Mouse (Mus musculus): ENCODE data around the gene Arap2. TPM values are rescaled to one million over a fixed set of nuclear protein-coding genes. Genes with fewer than 3 reads are reported as not detected.

Gene Arap2
- polyA plus RNA-seq, 1 experiment from 2014 or later: 1.2 TPM

DNA sequence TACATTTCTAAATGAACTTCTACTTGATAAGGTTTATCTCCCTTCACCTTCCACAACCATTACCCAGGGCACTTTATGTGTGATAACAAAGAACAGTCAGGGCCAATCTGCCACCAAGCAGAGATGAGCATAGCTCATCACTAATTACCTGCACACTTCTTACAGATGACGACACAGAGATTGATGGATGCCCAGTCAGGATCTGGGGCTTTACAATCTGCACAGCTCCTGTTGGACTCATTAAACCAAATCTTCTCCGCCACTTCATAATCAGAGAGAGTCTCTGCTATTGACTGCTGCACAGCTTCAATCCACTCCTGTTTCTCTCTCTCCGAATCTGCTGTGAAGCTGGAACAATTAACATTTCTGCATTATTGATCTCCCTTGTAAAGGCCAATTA lies 82.8 kb downstream of the Arap2 start:
- WGBS: 81% methylated on average over 3 of the region's 3 CpGs
- ATAC-seq (ENCODE audit: insufficient number of reproducible peaks, insufficient read depth, low FRiP score, low TSS enrichment, low read depth): no peak
- no peaks in the 10 kb centered on the region for H3K4me1 ChIP-seq (replicated peaks)

DNA sequence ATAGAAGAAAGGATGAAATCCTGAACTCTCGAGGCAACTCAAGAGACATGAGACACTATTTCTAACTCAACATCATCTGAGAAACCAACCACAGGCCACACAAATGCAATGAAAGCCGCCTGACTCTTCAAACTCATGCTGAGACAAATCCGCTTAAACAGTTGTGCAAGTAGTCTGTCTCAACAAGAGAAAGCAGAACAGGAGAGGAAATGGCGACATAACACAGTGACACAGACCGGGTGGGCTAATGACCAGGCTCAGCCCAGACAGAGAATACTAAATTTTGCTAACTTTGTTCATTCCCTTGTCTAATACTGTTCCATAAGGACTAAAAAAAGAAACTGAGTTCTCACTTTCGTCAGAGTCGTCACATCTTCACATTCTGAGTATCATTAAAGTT lies 88.6 kb downstream of the Arap2 start:
- 89% methylated on average over 7 of the region's 7 CpGs for WGBS
- H3K27me3 ChIP-seq: no peaks in the 10 kb centered on the region
- H3K9me3 ChIP-seq: no peaks in the 10 kb centered on the region
- no peak for ATAC-seq (ENCODE audit: insufficient number of reproducible peaks, insufficient read depth, low FRiP score, low TSS enrichment, low read depth)
- no peaks in the 10 kb centered on the region for H3K36me3 ChIP-seq
- H3K4me2 ChIP-seq: no peak overlapping the region
- no peak overlapping the region for H3K9ac ChIP-seq (replicated peaks)
- no peak overlapping the region for H3K27ac ChIP-seq
- H3K4me3 ChIP-seq (replicated peaks): no peak overlapping the region
- no peaks in the 10 kb centered on the region for H3K4me1 ChIP-seq (replicated peaks)

More for the DNA sequence above, 82.8 kb downstream of the Arap2 start:
- Histone ChIP-seq H3K27me3 (no peaks in the 10 kb centered on the region), H3K9me3 (no peaks in the 10 kb centered on the region), H3K9ac (replicated peaks) (no peak overlapping the region), H3K4me3 (replicated peaks) (no peak overlapping the region), H3K27ac (no peak overlapping the region), H3K4me2 (no peak overlapping the region), H3K36me3 (no peaks in the 10 kb centered on the region)

DNA sequence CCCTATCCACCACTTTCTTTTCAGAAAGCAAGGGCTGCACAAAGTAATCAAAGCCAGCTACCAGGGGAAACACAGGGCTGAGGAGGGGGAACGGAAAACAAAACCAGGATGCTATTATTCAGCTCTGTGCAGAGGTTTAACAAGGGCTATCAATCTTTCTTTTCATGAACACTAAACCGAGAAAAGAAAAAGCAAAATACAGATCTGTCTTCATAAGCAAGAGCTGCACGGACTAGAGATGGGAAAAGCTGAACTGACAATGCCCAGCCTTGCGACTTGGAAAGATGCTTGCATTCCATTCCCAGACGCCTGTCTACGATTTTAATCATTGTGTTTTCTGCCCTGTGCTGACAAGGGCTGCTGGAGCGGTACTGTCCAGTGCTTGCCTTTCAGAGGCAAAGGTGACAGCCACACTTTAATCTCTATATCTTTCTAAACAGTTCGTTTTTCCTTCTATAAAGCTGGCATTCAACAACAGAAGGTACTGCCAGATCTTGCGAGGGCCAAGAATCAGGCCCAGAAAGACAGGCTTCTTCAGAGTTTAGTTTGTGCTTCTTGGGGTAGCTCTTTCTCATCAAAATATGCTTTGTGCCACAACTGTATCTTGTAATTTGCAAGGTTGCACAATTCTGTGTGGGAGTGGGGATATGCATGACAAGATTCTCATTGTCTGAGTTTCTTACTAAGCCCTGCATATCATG lies 93.1 kb downstream of the Arap2 start:
- no peak overlapping the region for H3K4me2 ChIP-seq
- no peaks in the 10 kb centered on the region for H3K4me1 ChIP-seq (replicated peaks)
- H3K27me3 ChIP-seq: no peaks in the 10 kb centered on the region
- no peak for ATAC-seq (ENCODE audit: insufficient number of reproducible peaks, insufficient read depth, low FRiP score, low TSS enrichment, low read depth)
- no peak overlapping the region for H3K9ac ChIP-seq (replicated peaks)
- H3K4me3 ChIP-seq (replicated peaks): no peak overlapping the region
- H3K9me3 ChIP-seq: no peaks in the 10 kb centered on the region
- 43% methylated on average over 9 of the region's 9 CpGs for whole genome bisulfite sequencing
- no peak overlapping the region for H3K27ac ChIP-seq
- no peaks in the 10 kb centered on the region for H3K36me3 ChIP-seq

DNA sequence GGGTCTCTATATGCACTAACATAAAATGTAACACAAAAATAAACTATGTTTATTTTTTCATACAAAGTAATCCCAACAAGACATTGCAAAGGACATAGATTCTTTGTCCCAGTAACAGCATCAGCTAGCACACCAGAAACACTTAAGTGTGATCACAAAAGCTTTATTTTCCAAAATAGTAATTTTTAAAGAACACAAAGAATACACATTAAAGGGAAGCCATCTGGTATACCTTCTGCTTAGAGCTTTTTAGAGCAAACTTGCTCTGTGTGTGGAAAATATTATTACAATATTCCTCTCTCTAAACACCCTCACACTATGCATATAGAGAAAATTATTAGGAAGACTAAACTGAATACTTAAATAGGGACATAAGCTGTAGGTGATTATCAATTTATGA lies 100.6 kb downstream of the Arap2 start:
- no peak overlapping the region for H3K4me2 ChIP-seq
- no peak for ATAC-seq (ENCODE audit: insufficient number of reproducible peaks, insufficient read depth, low FRiP score, low TSS enrichment, low read depth)
- no peaks in the 10 kb centered on the region for H3K9me3 ChIP-seq
- H3K4me1 ChIP-seq (replicated peaks): no peaks in the 10 kb centered on the region
- no peak overlapping the region for H3K27ac ChIP-seq
- H3K27me3 ChIP-seq: no peaks in the 10 kb centered on the region
- no peaks in the 10 kb centered on the region for H3K36me3 ChIP-seq
- no peak overlapping the region for H3K9ac ChIP-seq (replicated peaks)
- no peak overlapping the region for H3K4me3 ChIP-seq (replicated peaks)

DNA sequence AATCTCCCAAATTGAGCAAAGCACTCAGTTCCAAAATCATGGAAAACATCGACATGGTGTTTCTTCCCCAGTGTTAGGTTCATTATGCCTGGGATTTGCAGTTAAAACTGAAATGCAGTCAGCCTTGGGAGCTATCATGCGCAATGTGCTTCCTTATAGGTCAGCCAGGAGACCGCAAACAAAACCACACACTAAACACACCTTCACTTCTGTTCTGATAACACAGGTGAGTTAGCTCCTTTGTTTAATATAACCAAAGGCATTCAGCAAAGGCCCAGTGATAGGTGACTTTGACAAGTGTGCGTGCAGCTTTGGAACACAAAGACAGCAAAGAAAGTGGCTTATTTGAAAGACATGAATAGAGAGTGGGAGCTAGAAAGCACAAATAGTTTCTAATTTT lies 101.1 kb downstream of the Arap2 start:
- no peak for ATAC-seq (ENCODE audit: insufficient number of reproducible peaks, insufficient read depth, low FRiP score, low TSS enrichment, low read depth)
- no peaks in the 10 kb centered on the region for H3K27me3 ChIP-seq
- WGBS: 94% methylated on average over 4 of the region's 4 CpGs
- no peaks in the 10 kb centered on the region for H3K4me1 ChIP-seq (replicated peaks)
- no peaks in the 10 kb centered on the region for H3K36me3 ChIP-seq
- no peaks in the 10 kb centered on the region for H3K9me3 ChIP-seq
- H3K4me2 ChIP-seq: no peak overlapping the region
- H3K27ac ChIP-seq: no peak overlapping the region
- H3K4me3 ChIP-seq (replicated peaks): no peak overlapping the region
- H3K9ac ChIP-seq (replicated peaks): no peak overlapping the region

DNA sequence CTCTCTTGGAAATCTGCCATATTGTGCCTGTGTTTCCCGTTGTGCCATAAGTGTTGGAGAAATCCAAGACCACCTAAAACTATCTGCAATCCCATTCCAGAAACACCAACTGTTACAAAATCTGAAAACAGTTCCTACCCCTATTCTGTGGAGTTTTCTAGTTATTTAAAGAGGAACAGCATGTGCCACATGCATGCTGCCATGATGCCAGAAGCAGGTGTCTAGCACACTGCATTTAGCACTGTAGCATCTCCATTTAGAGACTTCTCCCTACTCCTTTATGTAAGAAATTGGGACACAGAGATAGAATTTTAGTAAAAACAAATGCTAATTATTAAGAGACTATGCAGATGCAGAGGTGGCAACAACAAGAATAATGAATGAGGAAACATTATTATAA lies 102.8 kb downstream of the Arap2 start:
- WGBS: 86% methylated on average over 1 of the region's 1 CpGs
- Histone ChIP-seq H3K9ac (replicated peaks) (no peak overlapping the region), H3K4me1 (replicated peaks) (no peaks in the 10 kb centered on the region), H3K9me3 (no peaks in the 10 kb centered on the region), H3K4me3 (replicated peaks) (no peak overlapping the region), H3K4me2 (no peak overlapping the region), H3K36me3 (no peaks in the 10 kb centered on the region), H3K27ac (no peak overlapping the region), H3K27me3 (no peaks in the 10 kb centered on the region)
- no peak for ATAC-seq (ENCODE audit: insufficient number of reproducible peaks, insufficient read depth, low FRiP score, low TSS enrichment, low read depth)

DNA sequence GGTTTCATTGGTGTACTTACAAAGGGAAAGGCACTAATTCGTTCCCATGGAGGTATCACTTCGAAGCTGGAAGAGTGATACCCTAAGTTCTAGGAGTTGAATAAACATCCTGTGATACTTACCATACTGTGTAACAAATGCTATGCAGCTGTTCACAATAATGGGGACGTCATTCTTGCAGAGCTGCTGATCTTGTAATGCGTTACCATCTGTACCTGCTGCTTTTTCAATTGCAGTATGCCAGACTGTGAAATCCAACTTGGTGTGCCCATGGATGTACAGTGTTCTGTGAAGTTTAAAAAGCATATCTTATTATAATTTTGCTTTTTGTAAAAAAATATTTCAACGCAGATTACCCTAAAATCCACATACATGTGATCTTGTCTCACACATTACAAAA lies 112.0 kb downstream of the Arap2 start:
- Histone ChIP-seq H3K27me3 (no peaks in the 10 kb centered on the region), H3K9ac (replicated peaks) (no peak overlapping the region), H3K4me3 (replicated peaks) (no peak overlapping the region), H3K27ac (no peak overlapping the region), H3K36me3 (no peaks in the 10 kb centered on the region), H3K9me3 (no peaks in the 10 kb centered on the region), H3K4me1 (replicated peaks) (no peaks in the 10 kb centered on the region), H3K4me2 (no peak overlapping the region)
- WGBS: 55% methylated on average over 5 of the region's 5 CpGs
- ATAC-seq (ENCODE audit: insufficient number of reproducible peaks, insufficient read depth, low FRiP score, low TSS enrichment, low read depth): peak; percentile 37; the same call in 1 of the 2 replicates

DNA sequence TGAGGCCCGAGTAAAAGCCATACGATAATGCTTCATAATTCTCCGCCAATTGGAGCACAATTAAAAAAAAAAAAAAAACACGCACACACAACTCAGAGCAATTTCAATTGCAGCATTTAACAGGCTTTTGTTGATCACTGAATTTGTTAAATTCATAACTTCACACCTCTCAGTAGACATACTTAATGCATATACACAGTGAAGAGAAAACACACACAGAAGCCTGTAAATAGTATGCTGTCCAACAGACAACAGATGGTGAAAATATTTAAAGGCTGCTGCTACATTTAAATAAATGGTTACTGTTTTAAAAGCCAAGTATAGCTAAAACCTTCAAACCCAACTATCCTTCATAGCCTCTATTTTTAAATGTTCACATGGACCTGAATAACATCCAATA lies 123.6 kb downstream of the Arap2 start:
- no peak overlapping the region for H3K4me2 ChIP-seq

DNA sequence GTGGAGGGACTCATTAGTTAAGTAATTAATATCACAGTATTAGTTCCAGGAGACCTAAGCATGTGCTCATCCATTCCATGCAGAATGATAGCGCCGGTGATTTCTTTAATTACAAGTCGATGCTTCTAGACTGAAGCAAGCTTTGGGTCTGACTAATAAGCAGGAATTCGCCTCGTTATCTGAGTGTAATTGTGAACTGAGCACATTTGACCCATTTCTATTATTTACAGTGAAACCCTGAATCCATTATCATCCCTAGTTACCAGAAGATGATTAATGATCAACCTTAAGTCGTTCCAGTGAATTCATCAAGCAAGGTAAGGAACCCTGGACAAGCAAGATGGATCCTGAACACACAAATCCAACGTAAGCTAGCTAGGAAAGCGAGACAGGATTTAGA lies 125.5 kb downstream of the Arap2 start:
- H3K27me3 ChIP-seq: no peaks in the 10 kb centered on the region
- no peak for ATAC-seq (ENCODE audit: insufficient number of reproducible peaks, insufficient read depth, low FRiP score, low TSS enrichment, low read depth)
- H3K36me3 ChIP-seq: no peaks in the 10 kb centered on the region
- no peak overlapping the region for H3K4me3 ChIP-seq (replicated peaks)
- no peak overlapping the region for H3K4me2 ChIP-seq
- WGBS: 77% methylated on average over 8 of the region's 8 CpGs
- no peaks in the 10 kb centered on the region for H3K9me3 ChIP-seq
- H3K9ac ChIP-seq (replicated peaks): no peak overlapping the region
- H3K27ac ChIP-seq: no peak overlapping the region
- H3K4me1 ChIP-seq (replicated peaks): no peaks in the 10 kb centered on the region

More for the DNA sequence above, 123.6 kb downstream of the Arap2 start:
- Histone ChIP-seq H3K27me3 (no peaks in the 10 kb centered on the region), H3K4me1 (replicated peaks) (no peaks in the 10 kb centered on the region), H3K9ac (replicated peaks) (no peak overlapping the region), H3K9me3 (no peaks in the 10 kb centered on the region), H3K27ac (no peak overlapping the region), H3K4me3 (replicated peaks) (no peak overlapping the region), H3K36me3 (no peaks in the 10 kb centered on the region)
- ATAC-seq (ENCODE audit: insufficient number of reproducible peaks, insufficient read depth, low FRiP score, low TSS enrichment, low read depth): no peak
- 90% methylated on average over 4 of the region's 4 CpGs for WGBS

DNA sequence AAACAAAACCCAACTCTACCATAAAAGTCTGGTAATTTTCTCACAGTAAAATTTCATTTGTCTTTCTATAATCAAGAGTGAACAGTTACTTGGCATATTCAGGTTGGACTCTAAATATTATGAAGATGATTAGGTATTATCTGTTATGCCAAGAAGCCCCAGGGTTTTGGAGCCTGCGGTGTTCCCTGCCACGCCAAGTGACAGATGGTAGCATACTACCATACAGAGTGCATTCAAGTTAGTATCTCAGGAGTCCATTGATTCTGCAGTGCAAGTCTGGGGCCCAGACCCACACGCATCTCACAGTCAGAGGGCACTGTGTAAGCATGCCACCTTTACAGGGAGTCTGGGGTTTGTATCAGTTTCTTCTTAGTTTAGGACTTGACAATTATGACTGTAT lies 129.6 kb downstream of the Arap2 start:
- H3K27ac ChIP-seq: no peak overlapping the region
- 91% methylated on average over 3 of the region's 3 CpGs for WGBS
- ATAC-seq (ENCODE audit: insufficient number of reproducible peaks, insufficient read depth, low FRiP score, low TSS enrichment, low read depth): no peak

DNA sequence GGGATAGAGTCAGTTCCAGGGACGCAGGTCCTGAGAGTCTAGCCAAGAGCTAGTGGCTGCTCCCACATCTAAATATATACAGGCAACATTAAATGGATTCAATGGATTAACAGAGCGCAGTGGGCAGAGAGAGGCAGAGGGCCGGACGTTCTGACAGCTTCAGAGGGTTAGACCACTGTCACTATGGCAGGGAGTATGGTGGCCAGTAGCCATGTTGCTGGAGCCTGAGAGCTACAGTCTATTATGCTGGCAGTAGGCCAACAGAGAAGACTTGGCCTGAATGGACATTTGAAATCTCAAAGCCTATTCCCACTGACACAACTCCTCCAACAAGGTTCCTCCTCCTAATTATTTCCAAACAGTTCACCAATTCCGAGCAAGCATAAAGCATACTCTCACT lies 137.1 kb downstream of the Arap2 start:
- no peaks in the 10 kb centered on the region for H3K4me1 ChIP-seq (replicated peaks)
- no peak overlapping the region for H3K9ac ChIP-seq (replicated peaks)
- no peaks in the 10 kb centered on the region for H3K27me3 ChIP-seq
- H3K27ac ChIP-seq: no peak overlapping the region
- no peaks in the 10 kb centered on the region for H3K9me3 ChIP-seq
- H3K36me3 ChIP-seq: no peaks in the 10 kb centered on the region
- no peak for ATAC-seq (ENCODE audit: insufficient number of reproducible peaks, insufficient read depth, low FRiP score, low TSS enrichment, low read depth)
- H3K4me2 ChIP-seq: no peak overlapping the region
- WGBS: 91% methylated on average over 5 of the region's 5 CpGs
- no peak overlapping the region for H3K4me3 ChIP-seq (replicated peaks)

More for the DNA sequence above, 129.6 kb downstream of the Arap2 start:
- H3K4me2 ChIP-seq: no peak overlapping the region
- H3K9ac ChIP-seq (replicated peaks): no peak overlapping the region
- no peaks in the 10 kb centered on the region for H3K9me3 ChIP-seq
- no peaks in the 10 kb centered on the region for H3K4me1 ChIP-seq (replicated peaks)
- H3K36me3 ChIP-seq: no peaks in the 10 kb centered on the region
- no peak overlapping the region for H3K4me3 ChIP-seq (replicated peaks)
- no peaks in the 10 kb centered on the region for H3K27me3 ChIP-seq

DNA sequence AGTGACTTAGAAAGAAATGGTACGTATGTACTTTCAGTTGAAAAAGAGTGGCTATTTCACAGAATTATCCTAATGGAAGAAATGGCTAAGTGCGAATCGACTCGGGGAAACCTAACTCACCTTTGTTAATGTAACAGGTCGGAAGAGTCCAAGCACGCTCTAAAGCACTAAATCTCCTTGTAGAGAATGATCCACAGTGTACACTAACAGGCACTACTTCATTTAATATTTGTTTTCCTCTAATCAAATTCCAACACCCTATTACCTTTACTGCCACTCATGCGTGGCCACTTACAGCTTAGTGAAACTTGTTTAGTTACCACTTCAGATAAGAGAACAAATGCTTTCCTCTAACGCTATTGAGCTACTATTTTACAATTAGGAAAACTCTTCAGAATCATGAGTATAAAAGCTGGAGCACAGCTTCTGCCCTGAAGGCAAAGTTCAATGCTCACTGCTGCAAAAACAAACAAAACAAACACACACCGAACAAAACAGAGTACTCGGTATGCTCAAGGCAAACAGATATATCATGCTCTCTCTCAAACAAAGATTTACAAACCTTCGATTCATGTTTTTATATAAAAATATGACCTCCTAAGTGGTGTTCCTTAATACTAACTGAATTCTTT lies 143.0 kb downstream of the Arap2 start:
- 90% methylated on average over 11 of the region's 11 CpGs for WGBS
- Histone ChIP-seq H3K27ac (no peak overlapping the region), H3K36me3 (no peaks in the 10 kb centered on the region), H3K4me1 (replicated peaks) (no peaks in the 10 kb centered on the region), H3K4me2 (no peak overlapping the region), H3K4me3 (replicated peaks) (no peak overlapping the region), H3K27me3 (no peaks in the 10 kb centered on the region), H3K9ac (replicated peaks) (no peak overlapping the region), H3K9me3 (no peaks in the 10 kb centered on the region)
- no peak for ATAC-seq (ENCODE audit: insufficient number of reproducible peaks, insufficient read depth, low FRiP score, low TSS enrichment, low read depth)
